Comparison of ENCODE assay signal across 16 mouse cellular contexts in the genomic region with DNA sequence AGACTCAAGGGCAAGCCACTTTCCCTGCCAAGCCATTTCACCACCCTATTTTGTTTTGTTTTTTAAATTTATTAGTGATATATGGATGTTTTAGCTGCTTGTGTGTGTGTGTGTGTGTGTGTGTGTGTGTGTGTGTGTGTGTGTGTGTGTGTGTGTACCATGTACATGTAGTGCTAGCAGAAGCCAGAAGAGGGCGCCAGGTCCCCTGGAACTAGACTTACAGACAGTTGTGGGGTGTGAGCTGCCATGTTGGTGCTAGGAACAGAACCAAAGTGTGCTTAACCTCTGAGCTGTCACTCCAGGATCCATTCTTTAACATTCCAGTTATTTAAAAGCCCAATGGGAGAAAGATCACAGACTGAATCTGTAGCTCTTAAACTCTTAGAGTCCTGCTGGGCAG. TPM values are rescaled to one million over a fixed set of nuclear protein-coding genes. Genes with fewer than 3 reads are reported as not detected.
A peak's percentile ranks its signal among the peaks of the same experiment; 100 is the strongest.
DNase-seq lines count a peak whose midpoint lies in the region; ATAC-seq and TF ChIP-seq lines count a peak whose summit lies in the region.
"Had no signal": no experiment of that assay in that cellular context is flagged by ENCODE, and none has a peak within 500 bp of the region (broad histone marks: within the 10 kb centered on the region; RNA-seq: fewer than 3 reads in every experiment).

No protein-coding gene starts in this region.

- no peaks in the 10 kb centered on the region; the same call in 1 of the 2 replicates for H3K4me1 ChIP-seq in kidney, postnatal 0 days (replicated peaks; ENCODE audit: insufficient read depth, low read length)
- H3K4me1 ChIP-seq in testis, adult 2 months (ENCODE audit: control insufficient read depth, insufficient read depth, low read length): no peaks in the 10 kb centered on the region
- peaks cover 6% of the 10 kb centered on the region for H3K4me1 ChIP-seq in small intestine, adult 2 months (ENCODE audit: control insufficient read depth, insufficient read depth, insufficient read length, low read length)
- H3K4me1 ChIP-seq: forebrain, embryonic 13.5 days had no signal

- H3K9ac ChIP-seq in kidney, postnatal 0 days (ENCODE audit: low read depth, low read length): no peak overlapping the region
- H3K9ac ChIP-seq: forebrain, embryonic 13.5 days had no signal

- peak; percentile 32; the same call in 1 of the 2 replicates for TF ChIP-seq CTCF in kidney, postnatal 0 days (IDR thresholded peaks at IDR 0.05; ENCODE audit: low read depth)
- TF ChIP-seq CTCF in testis, adult 2 months (IDR thresholded peaks at IDR 0.05; ENCODE audit: control insufficient read depth, insufficient read depth, insufficient replicate concordance, low read depth, low read length): peak; percentile 8; the same call in 1 of the 2 replicates
- peak; percentile 12; the same call in 1 of the 2 replicates for TF ChIP-seq CTCF in small intestine, adult 2 months (IDR thresholded peaks at IDR 0.05; ENCODE audit: extremely low read depth, insufficient read length, insufficient replicate concordance, low read depth, low read length)

- H3K27ac ChIP-seq in kidney, postnatal 0 days: no peak overlapping the region
- no peak overlapping the region for H3K27ac ChIP-seq in testis, adult 2 months (ENCODE audit: control insufficient read depth, insufficient read depth, low read depth, low read length)
- H3K27ac ChIP-seq in small intestine, adult 2 months (ENCODE audit: insufficient read depth, low read depth, low read length): no peak overlapping the region
- H3K27ac ChIP-seq: embryonic facial prominence, embryonic 10.5 days; forebrain, embryonic 13.5 days; hindbrain, embryonic 10.5 days; limb, embryonic 10.5 days had no signal

- peaks cover 15% of the 10 kb centered on the region for H3K36me3 ChIP-seq in kidney, postnatal 0 days (ENCODE audit: insufficient read depth, low read length)
- no peaks in the 10 kb centered on the region for H3K36me3 ChIP-seq in testis, adult 2 months (ENCODE audit: control insufficient read depth, insufficient read depth, low read length)
- H3K36me3 ChIP-seq in small intestine, adult 2 months (ENCODE audit: control insufficient read depth, insufficient read depth, low read length): peaks cover 12% of the 10 kb centered on the region

- no peak overlapping the region for H3K4me3 ChIP-seq in kidney, postnatal 0 days (replicated peaks; ENCODE audit: low read depth, low read length)
- no peak overlapping the region for H3K4me3 ChIP-seq in testis, adult 2 months (ENCODE audit: control insufficient read depth, low read depth, low read length)
- H3K4me3 ChIP-seq in small intestine, adult 2 months (ENCODE audit: low read depth, low read length): no peak overlapping the region
- H3K4me3 ChIP-seq: embryonic facial prominence, embryonic 10.5 days; forebrain, embryonic 13.5 days; hindbrain, embryonic 10.5 days; limb, embryonic 10.5 days had no signal

- TF ChIP-seq POLR2A in testis, adult 2 months (IDR thresholded peaks at IDR 0.05; ENCODE audit: control insufficient read depth, low read depth, low read length): no peak
- no peak for TF ChIP-seq POLR2A in small intestine, adult 2 months (IDR thresholded peaks at IDR 0.05; ENCODE audit: low read depth, low read length)

- H3K4me2 ChIP-seq in kidney, postnatal 0 days (ENCODE audit: low read length): no peak overlapping the region
- H3K4me2 ChIP-seq: forebrain, embryonic 13.5 days had no signal

- H3K9me3 ChIP-seq in kidney, postnatal 0 days (replicated peaks; ENCODE audit: low read length): no peaks in the 10 kb centered on the region
- H3K9me3 ChIP-seq: limb, embryonic 10.5 days had no signal

- DNase-seq in cerebellum, adult 11-12 months: peak; percentile 29
- no peak for DNase-seq in cerebellum, adult 9-10 months
- DNase-seq in kidney, postnatal 0 days (ENCODE audit: low spot score): no peak
- no peak for DNase-seq in kidney, adult 11 months
- no peak for DNase-seq in testis, postnatal 14 days (ENCODE audit: low spot score)
- no peak for DNase-seq in left cerebral cortex, postnatal 10 days (ENCODE audit: extremely low spot score in 1 of 2, low spot score in 2 of 2)
- DNase-seq: lung, postnatal 14 days; right cerebral cortex, postnatal 14 days had no signal

- H3K27me3 ChIP-seq in kidney, postnatal 0 days (ENCODE audit: insufficient read depth, low read length): no peaks in the 10 kb centered on the region
- no peaks in the 10 kb centered on the region for H3K27me3 ChIP-seq in testis, adult 2 months (ENCODE audit: control insufficient read depth, insufficient read depth, low read length)
- H3K27me3 ChIP-seq in small intestine, adult 2 months (ENCODE audit: control insufficient read depth, insufficient read depth, low read length): no peaks in the 10 kb centered on the region
- H3K27me3 ChIP-seq: forebrain, embryonic 13.5 days had no signal

- no peak for ATAC-seq in kidney, postnatal 0 days (replicated peaks; ENCODE audit: low FRiP score, low read depth)
- ATAC-seq: forebrain, embryonic 13.5 days; midbrain, embryonic 16.5 days had no signal

- WGBS in kidney, postnatal 0 days: 78% methylated on average over 1 of the region's 1 CpGs
- WGBS in small intestine, adult 2 months: 100% methylated on average over 1 of the region's 1 CpGs

- intact Hi-C loops in left cerebral cortex, postnatal 10 days (cut with DNase I): no loop called here

RNA-seq across cellular contexts. Expression of gene Tubg1, which starts 7.3 kb away (rescaled TPM):
- polyA plus RNA-seq in kidney, postnatal 0 days (2015; fragmentation: Nextera tagmentation; extraction: Ambion mirVana): 48.4 and 56.7 TPM in 2 replicates
- 22.4 and 27.3 TPM in 2 replicates for polyA plus RNA-seq in testis, adult 2 months (2012; rRNA removed)
- 13.2 and 16.2 TPM in 2 replicates for polyA plus RNA-seq in small intestine, adult 2 months (2012; rRNA removed)
- total RNA-seq in left cerebral cortex, postnatal 10 days (2021): 10 to 100 TPM; 45.6 to 49.6 TPM

RNA-seq across cellular contexts. Expression of gene Retreg3, which starts 7.4 kb away (rescaled TPM):
- polyA plus RNA-seq in kidney, postnatal 0 days (2015; fragmentation: Nextera tagmentation; extraction: Ambion mirVana): 23.2 and 23.7 TPM in 2 replicates
- 51.5 and 53.8 TPM in 2 replicates for polyA plus RNA-seq in testis, adult 2 months (2012; rRNA removed)
- polyA plus RNA-seq in small intestine, adult 2 months (2012; rRNA removed): 27.3 and 55.0 TPM in 2 replicates
- total RNA-seq in left cerebral cortex, postnatal 10 days (2021): 10 to 100 TPM; 54.5 to 55.0 TPM

RNA-seq across cellular contexts. Expression of gene Tubg2, which starts 28.6 kb away (rescaled TPM):
- polyA plus RNA-seq in kidney, postnatal 0 days (2015; fragmentation: Nextera tagmentation; extraction: Ambion mirVana): 4.3 and 4.9 TPM in 2 replicates
- polyA plus RNA-seq in testis, adult 2 months (2012; rRNA removed): 1.6 and 1.9 TPM in 2 replicates
- polyA plus RNA-seq in small intestine, adult 2 months (2012; rRNA removed): 1.1 and 2.2 TPM in 2 replicates
- total RNA-seq in left cerebral cortex, postnatal 10 days (2021): 10 to 100 TPM; 46.6 to 48.8 TPM
- total RNA-seq: granulocyte monocyte progenitor cell, adult 5-6 weeks had no signal

RNA-seq across cellular contexts. Expression of gene Psmc3ip, which starts 31.8 kb away (rescaled TPM):
- 23.2 and 26.4 TPM in 2 replicates for polyA plus RNA-seq in kidney, postnatal 0 days (2015; fragmentation: Nextera tagmentation; extraction: Ambion mirVana)
- 77.6 and 77.9 TPM in 2 replicates for polyA plus RNA-seq in testis, adult 2 months (2012; rRNA removed)
- 0.22 and 0.46 TPM in 2 replicates for polyA plus RNA-seq in small intestine, adult 2 months (2012; rRNA removed)
- total RNA-seq in left cerebral cortex, postnatal 10 days (2021): 1 to 10 TPM; 4.4 to 4.8 TPM

RNA-seq across cellular contexts. Expression of gene Mlx, which starts 40.0 kb away (rescaled TPM):
- 45.7 and 46.0 TPM in 2 replicates for polyA plus RNA-seq in kidney, postnatal 0 days (2015; fragmentation: Nextera tagmentation; extraction: Ambion mirVana)
- 6.4 and 6.7 TPM in 2 replicates for polyA plus RNA-seq in testis, adult 2 months (2012; rRNA removed)
- polyA plus RNA-seq in small intestine, adult 2 months (2012; rRNA removed): 54.1 and 100 TPM in 2 replicates
- 10 to 100 TPM; 52.8 to 55.8 TPM for total RNA-seq in left cerebral cortex, postnatal 10 days (2021)
